Mouse (Mus musculus) kidney, adult 2 months (tissue): Measurements from ENCODE around the gene Fam171a2.

ENCODE experiments used
- CTCF ChIP-seq: fragments of 200-500 bp; conservative IDR thresholded peaks from 2 replicates; pipeline ENCODE4 v1.5.1; 2011; ENCODE audit warnings: low read depth, mild to moderate bottlenecking, control low read depth, low read length, moderate library complexity, mixed read lengths; ENCODE audit not compliant: insufficient read depth, insufficient read length
- POLR2A ChIP-seq: fragments of 200-500 bp; IDR thresholded peaks from one replicate; pipeline ENCODE4 v1.6.1; 2011; ENCODE audit warnings: low read depth, low read length, control low read depth

- TF ChIP-seq CTCF (0 out of 2 replicates have a peak, but pooled peaks have one; percentile 0), POLR2A (peak; percentile 24)
These were observed 40.3 kb downstream of the Fam171a2 start for GRCm38 (mm10) chr11:102406900-102407833.
